Mouse (Mus musculus): Measurements from ENCODE around the gene Olfr870. TPM values are rescaled to one million over a fixed set of nuclear protein-coding genes. Genes with fewer than 3 reads are reported as not detected.
"Not testable (repeated sequence)": the region's sequence is repeated elsewhere in the genome, so short reads cannot be mapped to it uniquely, and the experiment has no call there.

The Olfr870 gene
- not detected in 3 replicates for total RNA-seq (2017)

DNA sequence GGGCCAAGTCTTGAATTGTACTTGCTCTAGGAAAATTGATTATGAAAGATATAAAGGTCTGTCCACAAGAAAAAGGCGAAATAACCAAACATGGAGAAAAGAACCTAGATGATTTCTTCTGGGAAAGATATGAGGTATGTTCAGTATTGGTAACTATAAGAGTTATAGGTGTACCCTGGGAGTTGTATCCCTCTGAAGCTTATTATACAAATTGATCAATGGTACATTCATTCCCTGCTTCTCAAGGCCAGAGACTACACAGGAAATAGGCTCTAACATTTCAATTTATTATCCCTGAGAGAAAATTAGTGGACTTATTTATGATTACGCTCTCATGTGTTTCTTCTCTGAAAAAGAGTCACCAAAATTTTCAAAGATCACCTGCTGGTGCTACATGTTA is at the start of gene Olfr870:
Gene Olfr870, minus strand, starts transcription at position 101 of the 400 bp plus-strand sequence.
- ATAC-seq (replicated peaks; ENCODE audit: insufficient number of reproducible peaks, low FRiP score, low TSS enrichment, poor library complexity, severe bottlenecking): no peak

DNA sequence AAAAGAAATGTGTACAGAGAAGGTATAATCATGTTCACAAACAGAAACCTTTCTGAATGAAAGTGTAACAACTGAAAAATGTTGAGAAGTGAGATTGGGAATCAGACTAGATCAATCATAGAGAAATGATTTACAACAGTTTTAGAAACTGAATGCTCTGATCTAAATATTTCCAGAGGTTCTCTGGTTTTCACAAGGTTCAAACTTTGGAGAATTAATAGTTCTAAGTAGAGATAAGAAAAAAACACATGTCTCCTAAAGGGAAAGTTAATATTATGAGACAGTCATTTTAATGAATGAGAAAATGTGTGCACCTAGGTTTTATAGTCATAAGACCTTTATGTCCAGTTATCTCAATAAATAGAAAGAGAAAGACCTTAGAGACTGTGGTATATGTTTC is 38.0 kb upstream of the Olfr870 start, which contains the start of gene Olfr871:
Gene Olfr871, plus strand, starts transcription at position 301 of the 400 bp plus-strand sequence.
- no peak for ATAC-seq (replicated peaks; ENCODE audit: insufficient number of reproducible peaks, low FRiP score, low TSS enrichment, poor library complexity, severe bottlenecking)

DNA sequence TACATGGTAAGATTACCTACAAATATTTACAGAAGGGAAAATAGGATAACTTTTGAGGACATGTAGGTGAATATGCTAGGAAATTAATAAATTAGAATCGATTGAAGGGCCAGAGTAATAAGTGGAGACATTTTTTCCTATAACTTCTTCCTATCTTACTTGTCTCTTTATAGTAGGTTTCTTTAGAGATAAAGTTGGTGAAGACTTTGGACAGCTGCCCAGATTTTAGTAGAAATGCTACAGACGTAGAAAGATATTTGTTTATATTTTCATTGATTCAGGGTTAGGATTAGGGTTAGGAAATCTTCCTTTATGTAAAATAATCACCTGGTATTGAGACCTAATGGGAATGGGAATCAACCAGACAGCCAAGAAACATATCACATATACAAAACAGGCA is 37.6 kb upstream of the Olfr870 start:
- ATAC-seq (replicated peaks; ENCODE audit: insufficient number of reproducible peaks, low FRiP score, low TSS enrichment, poor library complexity, severe bottlenecking): no peak

DNA sequence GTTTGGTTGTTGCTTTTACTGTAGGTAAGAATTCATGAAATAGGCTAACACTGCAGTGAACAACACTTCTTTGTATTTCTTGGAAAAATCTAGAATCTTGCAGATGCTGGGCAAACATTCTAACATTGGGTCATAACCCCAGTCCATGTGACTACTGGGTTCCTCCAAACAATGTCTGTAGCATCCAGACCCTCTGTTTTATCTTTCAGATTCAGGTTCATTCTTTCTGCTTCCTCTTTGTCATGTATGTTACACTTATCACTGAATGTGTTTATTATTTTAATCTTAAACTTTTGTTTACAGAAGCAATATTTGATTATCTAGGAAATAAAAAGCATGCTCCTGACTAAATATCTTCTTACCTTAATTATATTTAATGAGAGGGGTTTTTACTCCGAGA is 37.0 kb upstream of the Olfr870 start:
- ATAC-seq (replicated peaks; ENCODE audit: insufficient number of reproducible peaks, low FRiP score, low TSS enrichment, poor library complexity, severe bottlenecking): no peak

GRCm38 (mm10) chr9:20203413-20203984 is 29.6 kb upstream of the Olfr870 start:
- ATAC-seq (replicated peaks; ENCODE audit: insufficient number of reproducible peaks, low FRiP score, low TSS enrichment, poor library complexity, severe bottlenecking): not testable (repeated sequence)

GRCm38 (mm10) chr9:20202131-20202530 is 28.3 kb upstream of the Olfr870 start:
- no peak for ATAC-seq (replicated peaks; ENCODE audit: insufficient number of reproducible peaks, low FRiP score, low TSS enrichment, poor library complexity, severe bottlenecking)

GRCm38 (mm10) chr9:20179463-20179862 is 5.6 kb upstream of the Olfr870 start:
- ATAC-seq (replicated peaks; ENCODE audit: insufficient number of reproducible peaks, low FRiP score, low TSS enrichment, poor library complexity, severe bottlenecking): no peak

DNA sequence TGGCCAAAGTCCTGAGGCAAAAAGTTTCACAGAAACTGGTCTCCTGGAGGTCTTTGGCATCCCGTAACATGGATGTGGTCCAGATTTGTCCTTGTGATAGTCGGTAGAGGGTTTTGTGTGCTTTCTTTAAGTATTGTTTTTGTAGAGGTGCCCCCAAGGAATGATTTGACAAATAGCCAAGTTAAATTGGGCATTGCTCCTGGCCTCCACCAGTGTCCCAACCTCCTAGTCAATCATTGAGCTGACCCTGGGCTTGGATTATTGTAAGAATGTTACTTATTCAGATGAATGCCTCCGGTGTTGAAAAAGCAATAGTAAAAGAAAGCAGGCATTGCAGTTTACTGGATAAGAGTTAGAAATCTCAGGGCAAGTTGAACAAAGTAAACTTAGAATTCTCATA is 24.2 kb downstream of the Olfr870 start:
- ATAC-seq (replicated peaks; ENCODE audit: insufficient number of reproducible peaks, low FRiP score, low TSS enrichment, poor library complexity, severe bottlenecking): no peak

- ATAC-seq (replicated peaks; ENCODE audit: insufficient number of reproducible peaks, low FRiP score, low TSS enrichment, poor library complexity, severe bottlenecking): no peak
Observed at GRCm38 (mm10) chr9:20128709-20129108, 45.1 kb downstream of the Olfr870 start, which contains the start of gene Olfr869. Gene Olfr869, plus strand, starts transcription at chr9:20129009.

Other genes with a start within 250 kb of the Olfr870 start
- not detected in 3 replicates for gene Olfr866, start 146.0 kb downstream of the Olfr870 start, total RNA-seq (2017)
- not detected in 3 replicates for gene Olfr867, start 116.5 kb downstream of the Olfr870 start, total RNA-seq (2017)
- gene Olfr868, start 75.4 kb downstream of the Olfr870 start, total RNA-seq (2017): not detected in 3 replicates
- gene Olfr869, start 45.0 kb downstream of the Olfr870 start, total RNA-seq (2017): not detected in 3 replicates
- gene Olfr871, start 38.1 kb upstream of the Olfr870 start, total RNA-seq (2017): not detected in 3 replicates
- gene Olfr872, start 63.1 kb upstream of the Olfr870 start, total RNA-seq (2017): not detected in 3 replicates
- gene Olfr39, start 108.3 kb upstream of the Olfr870 start, total RNA-seq (2017): not detected in 3 replicates
- gene Olfr873, start 124.5 kb upstream of the Olfr870 start, total RNA-seq (2017): not detected in 3 replicates
- gene Olfr18, start 162.0 kb upstream of the Olfr870 start, total RNA-seq (2017): not detected in 3 replicates
- 5.3 to 23.0 TPM (median 13.5 TPM) in 3 replicates for gene Zfp560, start 211.1 kb upstream of the Olfr870 start, total RNA-seq (2017)

Measured in monocyte, adult 5-6 weeks (primary cell).